Mouse (Mus musculus): Measurements from ENCODE around the gene Gtf2i.

The Gtf2i gene

DNA sequence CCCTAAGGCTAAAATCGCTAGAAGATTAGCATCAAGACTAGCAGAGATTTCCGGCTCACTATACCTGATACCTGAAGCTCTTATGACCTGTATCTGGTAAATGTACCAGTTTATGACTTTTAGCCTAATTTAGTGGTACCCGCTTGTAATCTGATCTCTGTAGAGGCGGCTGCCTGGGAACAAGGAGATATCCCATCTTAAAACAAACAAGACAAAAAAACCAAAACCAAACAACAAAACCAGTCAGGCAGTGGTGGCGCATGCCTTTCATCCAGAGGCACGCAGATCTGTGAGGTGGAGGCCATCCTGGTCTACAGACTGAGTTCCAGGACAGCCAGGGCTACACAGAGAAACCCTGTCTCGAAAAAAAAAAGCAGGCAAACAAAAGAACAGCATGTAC is 7.1 kb upstream of the Gtf2i start:
- no peak for DNase-seq

DNA sequence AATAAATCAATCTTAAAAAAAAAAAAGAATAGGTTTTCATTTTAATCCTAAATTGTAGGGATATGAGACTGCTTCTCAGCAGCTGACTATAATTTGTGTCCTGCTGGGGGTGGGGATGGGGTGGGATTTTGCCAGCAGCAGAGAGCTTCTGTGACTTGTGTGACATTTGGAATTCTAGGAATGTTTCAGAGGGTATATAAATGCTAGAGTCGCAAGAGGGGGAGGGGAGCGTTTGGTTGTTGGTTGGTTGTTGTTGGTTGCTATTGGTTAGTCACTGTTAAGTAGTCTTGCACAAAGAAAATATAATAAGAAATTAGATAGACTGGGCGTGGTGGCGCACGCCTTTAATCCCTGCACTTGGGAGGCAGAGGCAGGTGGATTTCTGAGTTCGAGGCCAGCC is 4.3 kb upstream of the Gtf2i start:
- no peak for DNase-seq

DNA sequence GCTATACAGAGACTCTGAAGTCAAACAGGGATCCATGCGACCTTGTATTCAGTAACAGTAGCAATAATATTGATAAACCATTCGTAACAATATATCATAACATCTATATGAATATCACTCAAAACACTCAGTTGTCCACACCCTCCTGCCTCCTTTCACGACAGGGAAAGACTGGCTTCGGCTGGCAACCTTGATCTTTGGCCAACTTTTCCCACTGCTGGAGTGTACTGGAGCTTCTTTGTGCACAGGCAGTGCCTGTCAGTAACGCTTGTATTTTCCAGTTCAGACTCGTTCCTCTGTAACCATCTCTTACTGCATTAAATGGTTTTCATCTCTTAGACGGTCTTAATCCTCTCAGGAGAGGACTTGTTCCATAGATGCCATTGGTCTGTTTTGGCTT is 2.2 kb upstream of the Gtf2i start:
- no peak for DNase-seq

DNA sequence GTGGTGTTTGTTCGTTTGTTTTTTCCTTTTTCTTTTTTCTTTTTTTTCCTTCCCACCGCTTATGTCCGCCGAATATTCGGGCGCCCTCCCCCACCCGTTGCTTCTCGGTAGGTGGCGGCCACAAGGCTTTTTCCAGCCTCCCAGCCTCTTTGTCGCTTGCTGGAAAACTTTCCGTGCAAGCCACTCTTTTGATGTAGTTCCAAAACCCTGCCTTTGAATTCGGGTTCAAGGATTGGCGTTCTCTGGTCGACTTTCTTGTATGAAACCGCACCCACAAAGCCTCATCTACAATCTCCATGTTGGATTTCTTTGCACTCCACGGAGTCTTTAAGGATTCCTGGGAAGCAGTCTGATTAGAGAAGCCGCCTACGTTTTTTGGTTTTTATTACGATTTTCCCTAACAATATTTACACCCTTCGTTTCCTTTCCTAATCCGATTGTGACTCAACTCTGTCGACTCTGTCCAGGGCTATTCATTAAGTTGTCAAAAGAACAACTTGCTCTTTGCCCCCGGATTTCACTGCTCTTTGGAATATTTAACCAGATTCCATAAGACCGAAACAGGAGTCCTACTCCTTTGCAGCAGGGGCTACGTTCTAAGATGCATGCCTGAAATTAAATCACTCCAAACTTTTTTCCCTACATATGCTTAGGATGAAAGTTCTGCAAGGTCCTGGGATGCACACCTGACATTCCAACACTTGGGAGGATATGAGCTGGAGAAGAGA is 1.2 kb upstream of the Gtf2i start:
- peak; percentile 50 for DNase-seq

DNA sequence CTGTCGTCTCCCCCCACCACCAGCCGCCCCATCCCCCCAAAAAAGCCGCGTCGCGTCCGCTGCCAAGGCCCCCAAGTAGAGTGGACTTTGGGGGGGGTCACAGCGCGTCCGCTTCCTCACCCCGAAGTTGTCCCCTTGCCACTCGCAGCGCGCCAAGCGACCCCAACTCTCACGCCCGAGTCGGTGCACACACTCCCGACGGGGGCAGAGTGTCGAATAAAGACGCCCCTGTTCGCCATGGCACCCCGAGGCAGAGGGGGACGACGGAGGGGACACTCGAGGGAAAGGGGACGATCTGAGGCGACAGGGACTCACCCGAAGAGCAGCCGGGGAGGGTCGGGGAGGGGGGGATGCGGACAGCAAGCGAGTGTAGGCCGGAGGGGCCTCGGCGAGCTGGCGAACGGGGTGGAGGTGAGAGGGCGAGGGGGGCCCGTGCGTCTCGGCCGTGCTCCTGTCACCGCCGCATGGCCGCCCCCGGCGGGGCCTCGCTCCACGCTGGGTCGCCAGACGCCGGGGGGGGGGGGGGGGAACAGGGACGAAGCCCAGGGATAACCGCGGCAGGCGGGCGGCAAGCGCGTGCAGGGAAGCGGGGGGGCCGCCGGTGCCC is 389 bp downstream of the Gtf2i start:
- DNase-seq = no peak

DNA sequence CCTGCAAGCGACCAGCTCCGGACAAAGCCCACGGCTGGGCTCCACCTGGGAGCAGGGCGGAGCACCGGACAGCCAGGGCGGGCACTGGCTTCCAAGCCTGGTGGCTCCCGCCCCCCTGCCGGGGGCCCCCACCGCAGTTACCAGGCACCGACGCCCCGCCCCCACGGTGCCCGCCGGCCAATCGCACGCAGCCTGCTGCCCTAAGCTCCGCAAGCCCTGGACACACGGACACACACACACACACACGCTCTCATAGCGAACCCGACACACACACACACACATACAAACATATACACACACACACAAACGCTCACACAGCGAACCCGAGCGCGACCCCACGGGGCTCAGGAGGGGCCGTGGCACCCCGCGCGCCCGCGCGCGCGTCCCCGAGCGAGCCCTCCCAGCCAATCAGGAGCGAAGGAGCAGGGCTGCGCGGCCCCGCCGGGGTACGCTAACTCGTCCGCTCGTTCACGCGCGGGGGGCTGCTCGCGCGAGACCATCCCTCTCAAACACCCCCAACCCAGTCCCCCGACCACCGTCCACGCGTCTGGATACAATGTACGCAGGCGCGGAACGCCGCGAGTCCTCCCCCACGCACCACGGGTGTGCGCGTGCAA is 1.0 kb downstream of the Gtf2i start:
- DNase-seq = peak; percentile 95

DNA sequence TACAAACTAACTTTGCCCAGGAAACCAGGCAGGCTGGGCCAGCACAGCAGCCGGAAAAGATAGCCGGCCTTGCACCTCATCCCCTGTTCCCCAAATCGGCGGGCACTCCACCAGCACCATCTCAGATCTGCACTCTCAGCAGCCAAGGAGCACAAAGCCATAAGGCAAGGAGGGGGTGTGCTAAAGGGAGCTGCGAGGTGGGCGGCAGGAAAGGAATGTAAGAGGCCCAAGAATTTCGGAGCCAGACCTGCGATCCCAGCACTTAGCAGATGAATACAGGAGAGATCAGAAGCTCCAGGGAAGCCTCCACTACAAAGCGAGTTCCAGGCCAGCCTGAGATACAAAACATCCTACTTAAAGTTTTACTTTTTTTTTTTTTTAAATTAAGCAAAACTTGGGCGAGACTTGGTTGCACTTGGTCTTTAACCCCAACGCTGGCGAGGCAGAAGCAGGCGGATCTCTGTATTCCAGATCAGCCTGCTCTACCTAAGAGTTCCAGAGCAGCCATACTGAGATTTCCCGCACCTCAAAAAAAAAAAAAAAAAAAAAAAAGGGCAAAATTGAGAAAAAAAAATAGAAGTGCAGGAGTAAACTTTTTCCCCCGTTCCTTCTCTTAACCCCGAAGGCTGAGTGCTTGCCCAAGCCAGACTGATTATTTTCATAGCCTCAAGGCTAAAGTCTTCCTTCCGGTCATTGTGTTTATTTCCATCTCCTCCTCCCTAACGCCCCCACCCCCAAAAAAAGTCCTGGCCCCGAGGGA is 1.7 kb downstream of the Gtf2i start:
- peak; percentile 40 for DNase-seq

DNA sequence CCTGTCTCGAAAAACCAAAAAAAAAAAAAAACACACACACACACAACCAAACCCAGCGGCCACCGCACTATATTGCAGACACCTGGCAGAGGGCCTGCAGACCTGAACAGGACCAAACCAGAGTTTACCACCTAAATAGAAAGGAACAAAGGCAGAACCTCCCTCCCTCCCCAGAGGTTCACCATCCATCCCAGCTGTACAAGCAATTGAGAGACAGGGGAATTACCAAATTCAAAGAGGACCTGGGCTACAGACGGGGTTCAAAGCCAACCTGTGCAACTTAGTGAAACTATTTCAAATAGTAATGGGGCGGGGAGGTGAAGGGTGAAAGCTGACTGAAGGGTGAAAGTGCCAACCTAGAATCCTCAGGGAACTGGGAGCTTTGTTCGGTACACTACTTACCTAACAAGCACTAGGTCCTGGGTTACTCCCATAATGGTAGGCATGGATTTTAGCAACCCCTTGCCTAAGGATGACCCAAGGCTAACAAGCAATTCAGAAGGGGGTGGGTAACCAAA is 2.6 kb downstream of the Gtf2i start:
- DNase-seq = no peak

DNA sequence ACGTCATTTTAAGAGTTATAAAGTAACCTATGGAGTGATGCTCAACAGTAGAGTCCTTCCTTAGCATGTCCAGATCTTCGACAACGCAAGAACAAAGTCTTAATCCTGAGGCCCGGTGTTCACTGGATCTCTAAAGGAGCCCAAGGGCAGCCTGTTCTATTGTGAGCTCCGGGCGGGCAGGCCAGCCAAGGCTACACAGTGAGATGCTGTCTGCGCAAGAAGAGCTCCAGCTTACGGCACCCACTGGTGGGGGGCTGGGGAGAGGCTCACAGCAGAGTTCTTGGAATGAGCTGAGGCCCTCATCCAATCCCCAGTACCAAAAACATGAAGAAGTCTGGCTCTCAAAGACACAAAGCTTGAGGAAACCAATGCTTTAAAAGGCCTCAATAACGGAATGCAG is 4.4 kb downstream of the Gtf2i start:
- DNase-seq = no peak

DNA sequence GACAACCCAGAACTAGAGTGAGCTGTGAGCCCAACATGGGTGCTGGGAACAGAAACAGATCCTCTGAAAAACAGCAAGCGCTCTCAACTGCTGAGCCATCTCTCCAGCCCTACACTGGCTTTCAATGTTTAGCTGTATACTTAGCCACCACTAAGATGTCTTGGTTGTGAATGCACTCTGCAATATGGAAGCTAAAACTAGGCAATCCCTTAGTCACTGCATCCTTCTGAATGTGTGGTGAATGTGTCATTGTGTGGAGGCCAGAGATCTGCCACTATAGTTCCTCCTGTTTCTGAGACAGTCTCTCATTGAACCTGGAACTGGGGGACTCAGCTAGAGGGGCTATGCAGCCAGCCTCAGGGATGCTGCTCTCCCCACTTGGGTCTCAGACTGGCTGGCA is 5.2 kb downstream of the Gtf2i start:
- DNase-seq = no peak

DNA sequence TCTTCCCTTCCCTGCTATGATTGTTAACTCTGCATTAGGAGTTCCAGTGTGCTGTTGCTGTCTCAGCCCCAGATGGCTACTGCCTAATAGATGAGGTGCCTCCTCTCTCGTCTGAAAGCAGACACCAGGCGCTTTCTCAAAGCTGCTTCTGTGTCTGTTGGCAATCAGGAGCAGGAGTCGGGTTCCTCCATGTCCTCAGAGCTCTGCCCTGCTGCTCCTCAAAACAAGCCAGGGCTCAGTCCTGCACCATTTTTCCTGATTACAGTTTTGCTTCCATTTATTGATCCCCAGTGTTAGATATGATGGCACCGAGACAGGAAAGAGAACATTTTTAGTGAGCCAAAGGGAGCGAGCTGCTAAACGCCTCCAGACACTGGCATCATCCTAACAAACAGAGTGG is 9.9 kb downstream of the Gtf2i start:
- no peak for DNase-seq

DNA sequence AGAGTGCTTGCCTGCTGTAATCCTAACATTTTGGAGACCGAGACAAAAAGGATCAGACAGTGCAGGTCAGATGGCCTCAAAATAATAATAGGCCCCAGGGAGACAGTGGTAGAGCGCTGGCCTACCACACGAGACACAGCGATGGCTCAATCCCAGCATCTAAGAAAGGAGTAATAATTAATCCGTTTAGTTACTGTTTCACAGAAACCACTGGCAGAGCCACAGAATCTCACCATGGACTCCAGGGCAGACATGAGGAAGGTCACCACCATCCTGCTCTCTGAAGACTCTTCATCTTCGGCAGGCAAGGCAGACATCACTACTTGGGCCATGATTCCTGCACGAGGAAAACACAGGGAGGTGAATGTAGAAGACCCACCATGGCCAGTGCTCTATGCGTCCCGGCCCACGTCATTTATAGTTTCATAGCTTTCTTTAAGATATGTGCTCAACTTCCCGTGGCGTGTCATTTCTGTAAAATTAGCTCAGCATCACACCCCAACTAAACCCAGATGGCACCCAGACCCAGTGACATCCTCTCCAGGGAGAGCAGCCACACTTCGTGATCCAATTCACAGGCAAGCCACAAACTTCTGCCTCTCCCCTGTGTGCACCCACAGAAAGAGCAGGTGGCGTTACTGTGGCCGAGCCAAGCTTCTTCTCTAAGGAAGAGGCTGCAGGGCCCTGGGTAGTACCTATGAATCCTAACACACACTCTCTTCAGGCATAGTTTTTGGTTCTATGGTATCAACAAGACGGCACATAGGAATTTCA is 19.1 kb downstream of the Gtf2i start:
- DNase-seq = no peak

DNA sequence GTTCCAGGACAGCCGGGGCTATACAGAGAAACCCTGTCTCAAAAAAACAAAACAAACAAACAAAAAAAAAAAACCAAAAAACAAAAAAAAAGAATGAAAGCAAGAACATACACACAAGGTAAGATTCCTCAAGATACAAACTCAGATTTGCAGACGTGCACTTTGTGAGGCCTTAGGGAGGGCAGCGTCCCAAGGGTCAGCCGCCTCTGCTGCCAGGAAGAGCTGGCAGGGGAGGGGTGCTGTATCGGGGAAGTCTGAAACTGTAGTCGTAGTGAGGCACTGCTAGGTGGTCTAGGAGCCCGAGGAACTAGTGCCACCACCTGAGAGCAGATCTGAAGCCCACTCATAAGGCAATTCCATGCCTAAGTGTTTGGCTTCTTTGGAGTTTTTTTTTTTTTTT is 20.0 kb downstream of the Gtf2i start:
- no peak for DNase-seq

DNA sequence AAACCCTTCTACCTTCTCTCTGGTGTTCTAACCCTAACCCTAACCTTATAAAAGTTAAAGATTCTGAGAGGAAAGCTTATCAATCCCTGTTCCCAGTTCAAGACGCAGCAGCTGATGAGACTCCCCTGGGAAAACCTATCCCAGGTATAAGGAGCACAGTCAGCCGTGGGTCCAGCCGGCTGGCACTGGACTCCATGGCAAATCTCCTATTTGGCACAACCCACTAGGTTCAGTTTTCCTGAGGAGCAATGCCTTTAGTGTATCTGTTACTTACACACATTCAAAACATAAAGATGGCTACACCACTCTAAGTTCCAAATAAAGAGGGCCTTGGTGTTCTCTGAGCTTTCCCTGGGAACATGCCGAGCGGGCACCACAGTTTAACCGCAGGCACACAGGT is 23.5 kb downstream of the Gtf2i start:
- no peak for DNase-seq

DNA sequence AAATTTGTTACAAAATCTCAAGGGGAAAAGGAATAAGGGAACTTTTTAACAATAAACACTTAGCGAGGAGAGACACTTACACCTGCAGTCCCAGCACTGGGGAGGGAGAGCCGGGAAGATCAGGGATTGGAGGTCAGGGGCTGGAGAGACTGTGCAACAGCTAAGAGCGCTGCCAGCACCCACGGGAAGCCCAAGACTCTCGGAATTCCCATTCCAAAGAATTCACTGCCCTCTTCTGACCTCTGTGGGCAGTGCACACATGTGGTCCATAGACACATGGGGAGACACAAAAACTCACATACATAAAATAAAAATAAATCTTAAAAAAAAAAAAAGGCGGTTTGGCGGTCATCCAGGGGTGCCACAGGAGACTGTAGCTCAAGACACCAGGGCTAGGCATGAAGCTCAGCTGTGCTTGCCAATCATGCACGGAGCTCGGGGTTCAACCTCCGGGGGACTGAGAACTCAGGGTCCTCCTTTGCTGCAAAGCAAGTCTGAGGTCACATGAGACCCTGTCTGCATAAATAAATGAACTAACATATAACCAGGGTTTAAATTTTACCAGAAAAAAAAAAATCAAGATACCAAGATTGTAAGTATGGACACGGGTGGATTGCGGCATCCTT is 24.5 kb downstream of the Gtf2i start:
- no peak for DNase-seq

DNA sequence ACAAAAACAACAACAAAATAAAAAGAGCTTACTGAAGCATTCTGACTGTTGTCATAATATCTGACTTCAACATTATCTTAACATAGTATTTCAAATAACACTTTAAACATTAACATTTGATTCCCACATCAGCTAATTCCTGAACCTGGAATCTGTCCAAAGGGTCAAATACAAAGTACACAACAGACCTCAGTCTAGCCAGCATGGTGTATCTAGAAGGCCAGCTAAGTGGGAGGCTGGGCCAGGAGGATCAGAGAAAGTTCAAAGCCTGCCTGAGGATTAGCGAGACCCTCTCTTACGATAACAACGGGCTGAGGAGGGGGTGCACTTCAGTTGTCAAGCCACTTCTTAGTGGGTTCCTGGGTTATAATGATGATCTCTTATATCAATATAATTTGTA is 26.5 kb downstream of the Gtf2i start:
- no peak for DNase-seq

DNA sequence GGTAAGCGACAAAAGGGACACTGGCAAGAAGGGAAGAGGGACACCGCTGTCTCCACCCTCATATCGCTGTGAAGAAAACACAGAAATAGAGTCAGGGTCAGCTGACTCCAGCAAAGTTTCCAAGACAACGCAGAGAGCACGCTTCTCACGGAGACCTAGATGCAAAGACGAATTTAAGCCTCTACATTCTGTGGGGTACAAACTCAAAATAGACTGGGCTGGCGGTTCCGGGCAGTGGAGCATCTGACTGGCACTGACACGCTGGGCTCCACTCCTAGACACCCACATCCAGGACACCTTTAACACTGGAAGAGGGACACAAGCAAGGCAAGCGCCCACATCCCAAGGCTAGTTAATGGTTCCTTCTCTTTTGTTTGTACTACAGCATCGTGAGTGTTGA is 29.6 kb downstream of the Gtf2i start:
- DNase-seq = no peak

DNA sequence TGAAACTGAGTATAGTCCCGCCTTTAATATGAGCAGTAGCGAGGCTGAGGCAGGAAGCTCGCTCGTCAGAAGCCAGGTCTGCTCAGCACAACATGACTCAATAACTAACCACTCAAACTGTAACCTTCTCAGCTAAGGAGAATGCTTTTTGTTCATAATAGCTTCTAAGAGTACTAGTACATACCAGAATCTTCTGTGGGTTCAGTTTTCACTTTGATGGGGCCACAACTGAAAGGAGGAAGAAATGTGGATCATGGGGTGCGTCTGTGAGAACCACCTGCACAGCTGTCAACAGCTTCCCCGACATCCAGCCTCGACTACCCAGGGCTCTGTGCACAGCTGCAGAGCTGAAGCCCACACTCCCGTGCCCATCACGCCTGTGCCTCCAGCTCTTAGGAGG is 32.0 kb downstream of the Gtf2i start:
- peak; percentile 88 for DNase-seq

DNA sequence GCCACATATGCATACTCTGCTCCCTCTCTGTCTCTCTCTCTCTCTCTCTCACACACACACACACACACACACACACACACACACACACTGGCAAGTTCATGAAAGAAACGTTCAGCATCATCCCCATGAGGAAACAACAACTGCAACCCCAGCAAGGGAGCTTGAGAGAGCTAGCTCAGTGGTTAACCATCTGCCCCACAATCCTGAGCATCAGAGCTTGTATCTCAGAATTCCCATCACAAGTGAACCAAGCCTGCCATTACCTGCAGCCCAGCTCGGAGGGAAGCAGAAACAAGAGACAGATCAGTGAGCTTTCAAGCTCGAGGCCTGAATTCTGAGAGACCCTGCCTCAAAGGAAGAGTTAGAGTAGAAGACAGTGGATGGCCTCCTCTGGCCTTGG is 32.5 kb downstream of the Gtf2i start:
- DNase-seq = no peak

DNA sequence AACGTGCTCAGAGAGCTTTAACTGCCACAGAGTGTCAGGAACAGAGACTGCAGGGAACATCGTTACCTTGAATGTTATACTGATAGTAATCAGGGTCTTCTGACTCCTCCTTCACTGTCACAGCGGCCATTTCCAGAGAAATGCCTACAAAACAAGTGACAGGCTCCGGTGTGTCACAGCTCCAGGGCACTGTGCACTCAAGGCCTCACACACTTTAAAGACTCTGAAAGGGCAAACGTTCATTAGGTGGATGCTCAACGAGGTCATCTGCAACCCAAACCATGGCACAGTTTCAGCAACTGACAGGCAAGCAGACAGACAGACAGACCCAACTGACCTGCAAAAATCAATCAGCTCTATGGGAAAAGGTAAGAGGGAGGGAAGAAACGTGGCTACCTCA is 35.2 kb downstream of the Gtf2i start:
- DNase-seq = no peak

DNA sequence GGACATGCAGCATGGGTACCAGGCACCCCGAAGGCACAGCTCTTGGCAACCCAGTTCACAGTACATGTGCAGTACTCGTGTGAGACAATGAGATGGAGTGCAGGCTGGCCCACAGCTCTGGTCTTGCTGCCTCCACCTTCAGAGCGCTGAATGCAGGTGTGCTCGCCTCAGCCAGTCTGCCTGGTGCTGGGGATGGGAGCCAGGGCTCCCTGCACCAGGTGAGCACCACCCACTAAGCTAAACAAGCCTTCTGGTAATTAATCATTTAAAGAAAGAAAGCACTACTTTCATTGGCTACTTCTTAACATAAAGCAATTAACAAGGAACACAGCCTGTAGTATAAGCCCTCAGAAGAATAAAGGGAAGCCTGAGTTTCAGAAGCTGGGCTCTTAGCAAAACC is 37.5 kb downstream of the Gtf2i start:
- no peak for DNase-seq

DNA sequence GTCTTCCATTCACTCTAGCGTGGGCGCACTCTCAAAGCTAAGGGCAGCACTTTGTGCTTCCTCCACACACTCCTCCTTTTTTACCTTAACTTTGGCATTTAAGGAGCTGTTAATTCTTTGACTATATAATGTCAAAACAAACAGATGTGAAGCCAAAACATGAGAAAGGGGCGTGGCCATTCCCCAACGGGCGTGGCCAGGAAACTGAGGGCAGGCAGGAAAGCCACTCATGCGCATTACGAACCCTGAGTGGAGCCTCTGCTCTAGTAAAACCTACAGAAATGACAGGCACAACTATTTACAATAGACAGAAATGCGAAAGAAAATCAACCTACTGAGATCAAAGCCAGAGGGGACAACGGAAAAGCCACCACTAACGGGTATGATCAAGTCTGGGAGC is 39.0 kb downstream of the Gtf2i start:
- DNase-seq = peak; percentile 67
